Mouse (Mus musculus) embryonic fibroblast, embryonic 13.5 days (primary cell): ENCODE results near the gene Tigd3.

Source experiments
- CTCF ChIP-seq: IDR thresholded peaks from 2 replicates; pipeline ENCODE4 v1.5.1; 2011; ENCODE audit warnings: mild to moderate bottlenecking, control low read depth, low read length, moderate library complexity, borderline replicate concordance; ENCODE audit not compliant: insufficient read depth
- POLR2A ChIP-seq: IDR thresholded peaks from 2 replicates; pipeline ENCODE4 v1.6.1; 2011; ENCODE audit warnings: low read depth, mild to moderate bottlenecking, control low read depth, low read length, moderate library complexity

DNA sequence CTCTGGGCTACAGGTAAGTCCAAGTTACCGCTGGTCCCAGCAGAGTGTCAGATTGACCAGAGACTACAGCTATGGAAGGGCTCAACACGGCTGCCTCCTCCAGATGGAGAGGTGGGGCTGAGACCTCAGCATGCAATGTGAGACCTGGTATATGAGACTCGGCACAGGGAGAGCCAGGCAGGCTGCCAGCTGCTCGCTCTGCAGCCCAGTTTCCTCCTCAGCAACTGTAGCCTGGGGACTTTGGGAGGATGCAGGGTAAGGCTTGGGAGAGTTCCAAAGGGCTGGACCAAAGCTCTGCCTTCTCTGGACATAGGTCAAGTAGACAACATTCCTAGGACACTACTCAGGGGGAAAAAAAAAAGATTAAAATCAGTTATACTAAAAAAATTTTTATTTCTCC is 46.2 kb upstream of the Tigd3 start:
- TF ChIP-seq CTCF, result no peak
- no peak for TF ChIP-seq POLR2A
